Mouse (Mus musculus) macrophage (primary cell): ENCODE measurements around the gene Lrrc43. TPM values are rescaled to one million over a fixed set of nuclear protein-coding genes. Genes with fewer than 3 reads are reported as not detected.

Source experiments
- H3K27ac ChIP-seq: fragments of 350-480 bp; formaldehyde crosslinking; 2 replicates; pipeline ENCODE4 v1.9.0; 2021
- H3K36me3 ChIP-seq: fragments of 350-480 bp; formaldehyde crosslinking; 2 replicates; pipeline ENCODE4 v1.9.0; 2021; ENCODE audit errors: inconsistent target
- H3K4me3 ChIP-seq: fragments of 350-480 bp; formaldehyde crosslinking; 2 replicates; pipeline ENCODE4 v1.9.0; 2021; ENCODE audit errors: inconsistent target
- H3K79me2 ChIP-seq: fragments of 350-480 bp; formaldehyde crosslinking; 2 replicates; pipeline ENCODE4 v1.9.0; 2021; ENCODE audit errors: inconsistent target
- WGBS: methylation state at CpG from one replicate; pipeline ENCODE4 v1.1.7; 2026; ENCODE audit warnings: inconsistent platforms; ENCODE audit not compliant: missing documents; 5-methylcytosine and 5-hydroxymethylcytosine counted together
- polyA plus RNA-seq: library from polyadenylated mRNA; stranded (reverse); fragments of 250-400 nt; gene quantifications from 3 replicates; pipeline ENCODE4 v1.2.4, GENCODE M21; 2018; ENCODE audit warnings: inconsistent platforms
- total RNA-seq, 78 experiments: library from RNA; depleted of rRNA; stranded (reverse); fragments of 250-400 nt; gene quantifications; 1 replicate in 9 of 78; 2 replicates in 24 of 78; 3 replicates in 43 of 78; 4 replicates in 2 of 78; pipeline ENCODE4 v1.2.4; 2018; ENCODE audit warnings: inconsistent platforms in 56 of 78

Gene Lrrc43
- total RNA-seq (2018; cell fraction: chromatin; rRNA removed) = not detected
- not detected for total RNA-seq (2018; cell fraction: cytosol; rRNA removed)
- not detected for total RNA-seq (2018; cell fraction: nucleus; rRNA removed)
- polyA plus RNA-seq = not detected in 3 replicates

DNA sequence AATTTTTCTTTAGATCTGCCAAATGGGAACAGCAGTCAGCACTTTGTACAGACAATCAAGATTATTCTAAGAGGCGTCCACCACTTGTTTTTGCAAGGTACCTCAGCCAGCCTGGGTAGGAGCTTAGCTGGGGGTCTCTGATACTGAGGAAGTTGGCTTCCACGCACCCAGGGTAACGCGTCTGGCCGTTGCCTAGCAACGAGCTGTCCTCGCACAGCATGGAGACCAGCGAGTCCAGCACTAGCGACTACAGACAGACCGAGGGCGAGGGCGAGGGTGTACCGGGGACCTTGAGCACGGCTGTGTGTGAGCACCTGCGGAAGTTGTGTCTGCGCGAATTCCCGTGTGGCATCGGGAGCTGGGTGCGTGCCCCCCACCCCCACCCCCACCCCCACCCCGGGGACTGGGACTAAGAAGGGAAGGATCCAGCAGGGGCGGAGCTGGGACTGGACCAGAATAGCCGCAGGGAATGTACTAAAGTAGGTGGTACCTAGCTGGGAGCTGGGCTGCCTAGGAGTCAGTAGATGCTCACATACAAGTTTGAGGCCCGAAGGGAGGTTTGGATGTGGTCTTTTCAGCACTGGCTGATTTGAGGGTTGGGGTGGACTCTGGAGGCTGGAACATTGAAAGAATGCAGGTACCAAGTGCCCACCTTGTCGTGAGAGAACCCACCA is at the start of gene Lrrc43, which contains the start of gene Il31:
Lrrc43 (plus strand) TSS at position 194 of the 674 bp plus-strand sequence.
Il31 (minus strand) TSS at position 378 of the 674 bp plus-strand sequence.
- Histone ChIP-seq H3K36me3 (no peaks in the 10 kb centered on the region), H3K79me2 (no peaks in the 10 kb centered on the region), H3K27ac (no peak within 1 kb of the TSS), H3K4me3 (no peak within 1 kb of the TSS)
- WGBS = 28% methylated on average over 22 of the region's 25 CpGs

- Histone ChIP-seq H3K79me2 (peaks cover 45% of the 10 kb centered on the region), H3K27ac (no peak overlapping the region), H3K36me3 (peaks cover 42% of the 10 kb centered on the region), H3K4me3 (no peak overlapping the region)
- 100% methylated on average over 1 of the region's 1 CpGs for WGBS
Measured at GRCm38 (mm10) chr5:123439312-123439711, 49.8 kb upstream of the Lrrc43 start.

- H3K79me2 ChIP-seq = peaks cover 41% of the 10 kb centered on the region
- H3K4me3 ChIP-seq = no peak overlapping the region
- 97% methylated on average over 4 of the region's 4 CpGs for WGBS
- H3K27ac ChIP-seq = no peak overlapping the region
- H3K36me3 ChIP-seq = peaks cover 48% of the 10 kb centered on the region
Measured at GRCm38 (mm10) chr5:123439941-123440340, 49.2 kb upstream of the Lrrc43 start.

GRCm38 (mm10) chr5:123440664-123441063 is 48.4 kb upstream of the Lrrc43 start:
- H3K79me2 ChIP-seq = peaks cover 39% of the 10 kb centered on the region
- H3K27ac ChIP-seq = no peak overlapping the region
- H3K4me3 ChIP-seq = no peak overlapping the region
- peaks cover 55% of the 10 kb centered on the region for H3K36me3 ChIP-seq
- WGBS = 92% methylated on average over 4 of the region's 4 CpGs

DNA sequence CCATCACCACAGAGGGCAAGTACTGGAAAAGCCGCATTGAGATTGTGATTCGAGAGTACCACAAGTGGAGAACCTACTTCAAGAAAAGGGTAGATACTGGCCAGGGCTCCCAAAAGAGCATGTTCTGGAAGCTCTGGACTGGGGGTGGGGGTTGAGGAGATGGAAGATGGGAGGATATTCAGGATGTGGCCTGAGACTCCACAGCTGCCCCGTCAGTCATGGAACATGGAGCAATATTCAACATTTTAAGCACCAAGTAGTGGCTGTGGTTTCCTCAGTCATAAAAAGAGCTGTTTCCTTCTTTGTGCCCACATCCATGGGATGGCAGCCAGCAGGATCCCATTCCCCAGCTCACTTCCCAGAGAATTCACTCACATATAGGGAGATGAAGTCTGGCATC is 46.8 kb upstream of the Lrrc43 start:
- H3K36me3 ChIP-seq = peaks cover 69% of the 10 kb centered on the region
- H3K27ac ChIP-seq = no peak overlapping the region
- peaks cover 23% of the 10 kb centered on the region for H3K79me2 ChIP-seq
- no peak overlapping the region for H3K4me3 ChIP-seq
- WGBS = 96% methylated on average over 2 of the region's 3 CpGs

DNA sequence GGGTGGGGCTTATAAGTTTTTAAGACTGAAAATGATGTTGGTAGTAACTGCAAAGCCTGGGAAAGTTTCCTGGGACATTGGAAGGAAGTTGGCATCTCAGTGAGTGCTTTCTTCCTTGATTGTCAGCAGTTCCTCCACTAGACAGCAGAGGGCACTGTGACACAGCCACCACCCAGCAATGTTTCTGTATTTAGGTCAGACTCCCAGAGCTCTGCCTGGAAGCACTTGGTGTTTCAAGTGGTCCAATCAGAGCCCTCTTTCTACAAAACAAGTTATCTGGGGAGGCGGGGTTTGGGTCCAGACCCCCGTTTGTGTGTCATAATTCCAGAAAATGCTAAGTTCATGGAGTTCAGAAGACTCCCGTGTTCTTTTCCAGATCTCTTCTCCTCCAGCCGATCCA is 45.0 kb upstream of the Lrrc43 start:
- WGBS = 65% methylated on average over 4 of the region's 4 CpGs

GRCm38 (mm10) chr5:123444849-123445334 is 44.2 kb upstream of the Lrrc43 start:
- H3K79me2 ChIP-seq = no peaks in the 10 kb centered on the region; the same call in 1 of the 2 replicates
- peaks cover 93% of the 10 kb centered on the region for H3K36me3 ChIP-seq
- 91% methylated on average over 5 of the region's 5 CpGs for WGBS
- no peak overlapping the region for H3K4me3 ChIP-seq
- no peak overlapping the region for H3K27ac ChIP-seq

More for the DNA sequence above, 45.0 kb upstream of the Lrrc43 start:
- Histone ChIP-seq H3K36me3 (peaks cover 87% of the 10 kb centered on the region), H3K27ac (no peak overlapping the region), H3K4me3 (no peak overlapping the region), H3K79me2 (peaks cover 5% of the 10 kb centered on the region; the same call in 1 of the 2 replicates)

- no peaks in the 10 kb centered on the region for H3K79me2 ChIP-seq
- H3K4me3 ChIP-seq = no peak overlapping the region
- H3K36me3 ChIP-seq = peaks cover 83% of the 10 kb centered on the region
- H3K27ac ChIP-seq = no peak overlapping the region
- 90% methylated on average over 7 of the region's 7 CpGs for WGBS
Measured at GRCm38 (mm10) chr5:123451886-123452285, 37.2 kb upstream of the Lrrc43 start.

DNA sequence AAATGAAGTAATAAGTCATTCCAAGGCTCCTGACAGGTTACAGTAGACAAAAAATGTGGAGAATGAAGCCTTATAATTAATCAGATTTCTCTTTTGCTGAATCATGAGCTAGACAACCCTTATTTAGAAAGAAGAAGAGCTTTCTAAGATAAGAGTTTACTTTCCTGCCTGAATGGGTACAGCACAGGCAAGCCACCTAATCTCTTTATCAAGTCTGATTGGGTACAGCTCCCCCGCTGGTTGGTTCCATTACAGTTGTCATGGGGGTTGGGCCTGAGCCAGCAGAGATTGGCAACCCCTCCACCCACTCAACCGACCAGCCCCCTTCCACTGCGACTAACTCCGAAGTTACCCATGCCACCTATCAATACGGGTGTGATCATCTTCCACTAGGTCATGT is 27.7 kb upstream of the Lrrc43 start:
- Histone ChIP-seq H3K79me2 (no peaks in the 10 kb centered on the region), H3K36me3 (no peaks in the 10 kb centered on the region), H3K4me3 (no peak overlapping the region), H3K27ac (no peak overlapping the region)
- WGBS = 85% methylated on average over 5 of the region's 5 CpGs

DNA sequence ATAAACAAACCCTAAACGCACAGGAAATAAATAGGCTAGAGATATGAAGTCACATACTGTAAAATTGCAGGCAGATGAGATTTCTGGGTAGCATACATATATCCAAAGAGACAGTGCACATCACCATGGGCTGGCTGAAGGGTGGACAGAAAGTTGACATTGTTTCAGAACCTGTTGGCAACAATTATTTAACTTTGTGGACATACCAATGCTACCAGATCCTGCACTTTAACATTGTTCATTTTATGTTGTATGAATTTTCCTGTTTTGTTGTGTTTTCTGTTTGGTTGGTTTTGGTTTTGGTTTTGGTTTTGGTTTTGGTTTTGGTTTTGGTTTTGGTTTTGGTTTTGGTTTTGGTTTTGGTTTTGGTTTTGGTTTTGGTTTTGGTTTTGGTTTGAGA is 24.5 kb upstream of the Lrrc43 start:
- Histone ChIP-seq H3K79me2 (no peaks in the 10 kb centered on the region), H3K4me3 (no peak overlapping the region), H3K27ac (no peak overlapping the region), H3K36me3 (no peaks in the 10 kb centered on the region)
- 91% methylated on average over 1 of the region's 1 CpGs for WGBS

DNA sequence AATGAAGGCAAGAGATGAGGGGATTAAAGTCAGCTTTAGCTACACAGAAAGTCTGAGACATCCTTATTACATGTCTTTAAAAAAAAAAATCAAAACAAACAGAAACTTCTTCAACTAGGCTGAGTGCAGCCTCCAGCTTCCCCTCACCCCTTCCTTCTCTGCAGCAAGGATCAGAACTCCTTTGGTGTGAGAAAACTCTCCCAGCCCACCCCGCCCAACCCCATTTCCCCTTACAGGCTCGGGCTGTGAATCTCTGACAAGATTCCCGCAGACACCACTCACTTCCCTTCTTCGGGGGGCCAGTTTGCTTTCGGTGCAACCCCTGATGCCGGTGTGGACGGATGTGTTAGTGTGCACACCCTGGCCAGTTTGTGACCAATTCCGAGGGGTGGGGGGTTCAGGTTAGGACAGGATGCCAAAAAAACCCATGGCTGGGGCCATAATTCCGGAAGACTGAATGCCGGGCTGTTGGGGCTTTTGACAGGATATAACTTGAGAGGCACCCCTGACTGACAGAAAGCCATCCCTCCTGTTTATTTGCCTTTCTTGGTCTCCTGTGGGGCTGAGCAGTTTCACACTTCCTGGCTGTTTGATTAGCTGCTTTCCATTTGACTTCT is 18.2 kb upstream of the Lrrc43 start:
- H3K4me3 ChIP-seq = no peak overlapping the region
- H3K27ac ChIP-seq = no peak overlapping the region
- no peaks in the 10 kb centered on the region for H3K79me2 ChIP-seq
- WGBS = 2% methylated on average over 10 of the region's 10 CpGs
- no peaks in the 10 kb centered on the region for H3K36me3 ChIP-seq

DNA sequence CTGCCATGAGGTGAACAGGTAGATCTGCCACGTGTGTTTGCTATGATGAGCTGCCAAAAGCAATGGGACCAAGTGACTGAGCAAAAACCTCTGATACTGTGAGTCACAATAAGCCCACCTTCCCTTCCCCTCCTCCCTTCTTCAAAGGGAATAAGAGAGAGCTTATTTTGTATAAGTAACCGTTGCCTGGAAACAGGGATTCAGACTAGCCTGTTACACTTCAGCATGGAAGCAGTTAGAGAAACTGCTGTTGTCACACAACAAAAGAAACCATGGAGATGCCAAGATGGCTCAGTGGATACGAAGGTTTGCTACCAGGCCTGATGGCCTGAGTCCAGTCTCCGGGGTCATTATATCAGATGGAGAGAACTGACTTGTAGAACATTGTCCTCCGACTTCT is 15.3 kb upstream of the Lrrc43 start:
- Histone ChIP-seq H3K79me2 (no peaks in the 10 kb centered on the region), H3K4me3 (no peak overlapping the region), H3K27ac (no peak overlapping the region), H3K36me3 (no peaks in the 10 kb centered on the region)
- WGBS = 89% methylated on average over 4 of the region's 5 CpGs

DNA sequence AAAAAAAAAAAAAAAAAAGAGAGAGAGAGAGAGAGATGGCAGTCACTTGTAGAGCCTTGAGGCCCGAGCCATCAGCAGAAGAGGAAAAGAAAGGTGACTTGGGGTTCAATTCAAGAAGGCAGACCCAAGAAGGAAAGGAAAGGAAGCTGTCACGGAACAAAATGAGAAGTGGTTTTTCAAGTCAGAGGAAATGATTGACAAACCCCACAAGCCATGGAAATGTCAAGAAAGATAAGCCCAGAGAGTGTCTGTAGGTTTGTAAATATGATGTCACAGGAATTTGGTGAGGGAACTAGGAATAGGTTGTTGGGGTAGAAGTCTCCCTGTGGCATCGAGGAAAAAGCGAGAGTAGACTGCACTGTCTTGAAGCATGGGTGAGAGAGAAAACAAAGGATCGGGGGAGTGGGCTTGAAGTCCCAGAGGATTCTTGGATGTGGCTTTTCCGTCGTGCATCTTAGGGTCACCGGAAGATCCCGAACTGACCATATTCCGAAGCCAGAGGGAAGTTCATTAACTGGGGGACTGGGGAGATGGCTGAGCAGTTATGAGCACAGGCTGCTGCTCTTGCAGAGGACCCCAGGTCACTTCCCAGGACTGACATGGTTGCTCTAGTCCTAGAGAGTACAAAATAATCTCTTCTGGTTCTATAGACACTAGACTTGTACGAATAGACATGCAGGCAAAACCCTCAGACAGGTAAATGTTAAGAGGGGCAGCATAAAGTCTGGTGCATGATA is 1.3 kb upstream of the Lrrc43 start:
- Histone ChIP-seq H3K27ac (no peak overlapping the region), H3K36me3 (no peaks in the 10 kb centered on the region), H3K4me3 (no peak overlapping the region), H3K79me2 (no peaks in the 10 kb centered on the region)
- 57% methylated on average over 11 of the region's 11 CpGs for WGBS

GRCm38 (mm10) chr5:123489935-123490334 is 830 bp downstream of the Lrrc43 start:
- H3K36me3 ChIP-seq = no peaks in the 10 kb centered on the region
- WGBS = 65% methylated on average over 9 of the region's 9 CpGs
- no peak overlapping the region for H3K27ac ChIP-seq
- H3K79me2 ChIP-seq = no peaks in the 10 kb centered on the region
- H3K4me3 ChIP-seq = no peak overlapping the region
